Mouse (Mus musculus) C2C12 (cell line): ENCODE measurements at regions not wholly inside any gene's neighbourhood (a gene's known extent, or its start where the extent isn't known, plus 50 kb on each side); places are given as distances from the start of the nearest gene placed in this dataset.

ENCODE experiments used
- H3K27me3 ChIP-seq: one replicate; pipeline ENCODE4 v1.6.1; 2011; ENCODE audit not compliant: control insufficient read depth, insufficient read depth, insufficient read length
- H3K36me3 ChIP-seq: one replicate; pipeline ENCODE4 v1.6.1; 2011; ENCODE audit not compliant: control insufficient read depth, insufficient read depth
- H3K4me3 ChIP-seq: one replicate; pipeline ENCODE4 v1.5.1; 2011; ENCODE audit warnings: mild to moderate bottlenecking, control low read depth; ENCODE audit not compliant: poor library complexity, insufficient read depth, severe bottlenecking
- H3K79me2 ChIP-seq: one replicate; pipeline ENCODE4 v1.6.1; 2011; ENCODE audit not compliant: control insufficient read depth, insufficient read depth
- H3K79me3 ChIP-seq: one replicate; pipeline ENCODE4 v1.6.1; 2011; ENCODE audit warnings: low read depth, control low read depth
- H3ac ChIP-seq: one replicate; pipeline ENCODE3; 2011; ENCODE audit warnings: low read depth; ENCODE audit not compliant: control insufficient read depth, insufficient read length
- CEBPB ChIP-seq: IDR thresholded peaks from one replicate; pipeline ENCODE4 v1.6.1; 2011; ENCODE audit warnings: low read depth, mild to moderate bottlenecking, control low read depth, moderate library complexity
- CTCF ChIP-seq: IDR thresholded peaks from one replicate; pipeline ENCODE4 v1.5.1; 2011; ENCODE audit not compliant: control insufficient read depth, insufficient read depth, insufficient read length
- FOSL1 ChIP-seq: IDR thresholded peaks from one replicate; pipeline ENCODE4 v1.8.0; 2011; ENCODE audit warnings: mild to moderate bottlenecking, low read length; ENCODE audit not compliant: poor library complexity, insufficient read depth, severe bottlenecking
- MAX ChIP-seq: IDR thresholded peaks from one replicate; pipeline ENCODE4 v1.6.1; 2011; ENCODE audit warnings: mild to moderate bottlenecking, control low read depth
- MYOD1 ChIP-seq: IDR thresholded peaks from one replicate; pipeline ENCODE4 v1.6.1; 2011; ENCODE audit warnings: low read depth; ENCODE audit not compliant: control insufficient read depth, insufficient read length
- MYOG ChIP-seq: IDR thresholded peaks from one replicate; pipeline ENCODE4 v1.6.1; 2011; ENCODE audit not compliant: control insufficient read depth, insufficient read length; ENCODE audit errors: extremely low read depth
- USF1 ChIP-seq: IDR thresholded peaks from one replicate; pipeline ENCODE4 v1.6.1; 2011; ENCODE audit warnings: low read depth, mild to moderate bottlenecking, control low read depth, moderate library complexity

DNA sequence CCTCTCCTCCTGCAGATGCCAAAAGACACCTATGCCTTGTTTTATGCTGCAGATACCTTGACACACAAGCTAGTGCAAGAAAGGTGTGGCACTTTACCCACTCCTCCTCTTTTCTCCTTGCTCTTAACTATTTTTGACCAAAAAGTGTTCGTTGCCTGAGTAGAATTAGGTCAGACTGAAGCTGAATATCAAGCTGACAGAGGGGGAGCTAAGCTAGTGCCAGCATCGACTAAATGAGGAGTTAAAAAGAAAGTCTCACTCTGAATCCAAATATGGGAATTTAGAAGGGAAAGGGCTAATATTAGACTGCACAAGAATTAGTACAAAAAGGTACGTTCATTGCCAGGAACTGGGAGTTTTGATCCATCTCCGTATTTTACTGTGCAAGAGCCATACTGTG lies 241.2 kb downstream of the Cog6 start:
- Histone ChIP-seq H3K79me2 (no peaks in the 10 kb centered on the region), H3K36me3 (no peaks in the 10 kb centered on the region), H3K79me3 (no peaks in the 10 kb centered on the region), H3K4me3 (no peak overlapping the region), H3K27me3 (no peaks in the 10 kb centered on the region), H3ac (no peak overlapping the region)
- TF ChIP-seq MAX = no peak
- TF ChIP-seq FOSL1 = no peak
- no peak for TF ChIP-seq CTCF
- no peak for TF ChIP-seq CEBPB
- no peak for TF ChIP-seq MYOD1
- no peak for TF ChIP-seq USF1
- TF ChIP-seq MYOG = no peak

DNA sequence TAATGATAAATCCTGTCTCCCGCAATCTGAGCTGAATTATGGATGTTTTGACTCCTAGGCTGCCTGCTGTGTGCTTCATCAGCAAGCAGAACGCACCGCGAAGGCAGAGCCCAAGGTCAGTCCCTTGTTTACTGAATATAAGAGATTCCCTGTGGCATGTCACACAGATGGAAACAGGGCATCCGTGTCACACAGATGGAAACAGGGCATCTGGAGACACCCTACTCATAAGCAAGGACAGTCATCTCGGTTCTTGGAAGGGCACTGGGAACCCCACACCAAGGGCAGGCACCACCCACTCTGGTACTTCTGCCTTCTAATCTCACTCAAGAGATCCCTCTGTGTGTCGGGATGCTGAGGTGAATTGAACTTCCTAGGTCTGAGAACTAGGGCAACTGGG lies 241.9 kb downstream of the Cog6 start:
- Histone ChIP-seq H3K79me3 (no peaks in the 10 kb centered on the region), H3K79me2 (no peaks in the 10 kb centered on the region), H3K27me3 (no peaks in the 10 kb centered on the region), H3K36me3 (no peaks in the 10 kb centered on the region), H3ac (no peak overlapping the region), H3K4me3 (no peak overlapping the region)
- TF ChIP-seq USF1 (no peak), MYOD1 (no peak), MAX (no peak), MYOG (no peak), CEBPB (no peak), FOSL1 (no peak), CTCF (no peak)

DNA sequence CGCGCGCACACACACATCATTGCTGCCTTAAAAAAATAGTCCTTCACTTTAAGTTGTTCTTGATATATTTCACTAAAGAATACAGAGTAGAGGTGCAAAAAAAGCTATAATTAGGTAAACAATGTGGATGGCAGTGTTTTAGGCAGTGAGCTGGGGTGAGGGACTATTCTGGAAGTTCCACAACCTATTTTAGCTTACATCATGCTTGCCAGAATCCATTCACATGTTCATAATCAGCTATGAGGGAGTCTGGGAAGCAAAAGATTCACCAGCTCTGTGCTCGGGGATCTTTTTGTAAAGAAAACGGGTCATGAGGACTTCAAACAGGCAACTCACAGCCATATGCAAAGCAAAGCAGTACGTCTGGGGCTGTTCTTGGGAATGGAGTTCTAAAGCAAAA lies 242.3 kb downstream of the Cog6 start:
- TF ChIP-seq FOSL1 (no peak), MAX (no peak), CEBPB (no peak), MYOD1 (no peak), CTCF (no peak), USF1 (no peak)
- Histone ChIP-seq H3ac (no peak overlapping the region), H3K79me2 (no peaks in the 10 kb centered on the region), H3K27me3 (no peaks in the 10 kb centered on the region), H3K4me3 (no peak overlapping the region), H3K36me3 (no peaks in the 10 kb centered on the region), H3K79me3 (no peaks in the 10 kb centered on the region)

DNA sequence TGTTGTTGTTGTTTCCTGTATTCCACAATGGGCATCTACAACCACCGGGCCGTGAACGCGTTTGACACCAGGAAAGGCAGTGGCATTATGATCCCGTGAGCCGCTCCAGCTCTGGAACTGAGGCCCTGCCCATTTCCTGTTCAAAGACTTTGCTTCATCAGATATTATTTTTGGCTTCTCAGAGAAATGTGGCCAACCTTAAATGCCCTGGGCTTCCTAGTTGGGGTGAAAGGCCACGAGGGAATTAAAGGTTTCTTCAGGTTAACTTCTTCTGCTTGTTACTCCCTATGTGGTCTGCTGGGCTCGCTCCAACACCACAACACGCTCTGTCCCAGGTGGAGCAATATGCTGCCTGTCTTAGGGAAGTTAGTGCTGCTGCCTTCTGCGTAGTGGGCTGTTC lies 249.8 kb downstream of the Cog6 start:
- H3K4me3 ChIP-seq = no peak overlapping the region
- H3K79me2 ChIP-seq = no peaks in the 10 kb centered on the region
- TF ChIP-seq MYOG = no peak
- no peak for TF ChIP-seq USF1
- TF ChIP-seq MAX = no peak
- TF ChIP-seq FOSL1 = no peak
- no peaks in the 10 kb centered on the region for H3K79me3 ChIP-seq
- no peaks in the 10 kb centered on the region for H3K27me3 ChIP-seq
- no peak overlapping the region for H3ac ChIP-seq
- H3K36me3 ChIP-seq = no peaks in the 10 kb centered on the region

DNA sequence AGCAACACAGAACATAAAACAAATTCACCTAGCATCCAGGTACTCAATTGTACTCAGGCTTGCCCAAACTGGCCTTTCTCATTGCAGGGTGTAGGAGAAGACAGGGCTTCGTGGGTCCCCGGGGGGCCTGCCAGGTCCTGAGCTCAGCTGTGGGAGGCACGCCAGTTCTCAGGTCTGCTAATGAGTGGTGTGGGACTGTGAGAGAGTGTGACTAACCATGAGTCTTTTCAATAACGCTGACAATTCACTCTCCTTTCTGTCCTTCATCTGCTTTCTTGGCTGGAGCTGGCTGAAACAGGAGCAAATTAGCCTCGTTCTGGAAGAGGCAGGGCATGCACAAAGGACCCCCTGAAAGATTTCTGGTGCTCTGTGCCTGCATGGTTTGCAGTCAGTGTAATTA lies 250.2 kb downstream of the Cog6 start:
- no peak overlapping the region for H3ac ChIP-seq
- H3K79me3 ChIP-seq = no peaks in the 10 kb centered on the region
- no peak for TF ChIP-seq MAX
- TF ChIP-seq CEBPB = no peak
- TF ChIP-seq MYOD1 = no peak
- no peak for TF ChIP-seq FOSL1
- TF ChIP-seq CTCF = no peak
- no peaks in the 10 kb centered on the region for H3K79me2 ChIP-seq
- no peaks in the 10 kb centered on the region for H3K36me3 ChIP-seq
- H3K4me3 ChIP-seq = no peak overlapping the region
- no peaks in the 10 kb centered on the region for H3K27me3 ChIP-seq

DNA sequence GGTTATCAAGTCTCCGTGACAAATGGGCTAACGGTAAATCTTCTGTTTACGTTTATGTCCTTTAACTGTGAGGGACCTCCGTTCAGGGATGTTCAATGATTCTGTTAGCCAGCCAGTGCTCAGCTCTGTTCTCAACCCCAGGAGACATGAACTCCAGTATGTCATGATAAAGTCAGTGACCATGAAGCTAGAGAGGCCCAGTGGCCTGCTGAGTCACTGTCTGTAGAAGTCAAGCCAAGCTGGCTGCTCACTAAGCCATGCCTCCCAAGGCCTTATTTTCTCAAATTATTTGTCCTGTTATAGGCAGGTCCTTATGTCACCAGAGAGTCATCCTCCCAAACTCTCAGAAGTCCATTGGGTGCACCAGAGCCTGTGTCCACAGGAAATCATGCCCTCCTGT lies 252.9 kb downstream of the Cog6 start:
- H3ac ChIP-seq = no peak overlapping the region
- TF ChIP-seq MAX (no peak), CTCF (no peak), CEBPB (no peak), MYOD1 (no peak), MYOG (no peak), USF1 (no peak), FOSL1 (no peak)
- no peak overlapping the region for H3K4me3 ChIP-seq
- H3K36me3 ChIP-seq = no peaks in the 10 kb centered on the region
- H3K79me2 ChIP-seq = no peaks in the 10 kb centered on the region
- H3K27me3 ChIP-seq = no peaks in the 10 kb centered on the region
- H3K79me3 ChIP-seq = no peaks in the 10 kb centered on the region
